Mouse (Mus musculus): ENCODE data around the gene Gnaq. TPM values are rescaled to one million over a fixed set of nuclear protein-coding genes. Genes with fewer than 3 reads are reported as not detected.

Gnaq gene
- polyA plus RNA-seq, 1 experiment from 2014 or later = 5.3 TPM

DNA sequence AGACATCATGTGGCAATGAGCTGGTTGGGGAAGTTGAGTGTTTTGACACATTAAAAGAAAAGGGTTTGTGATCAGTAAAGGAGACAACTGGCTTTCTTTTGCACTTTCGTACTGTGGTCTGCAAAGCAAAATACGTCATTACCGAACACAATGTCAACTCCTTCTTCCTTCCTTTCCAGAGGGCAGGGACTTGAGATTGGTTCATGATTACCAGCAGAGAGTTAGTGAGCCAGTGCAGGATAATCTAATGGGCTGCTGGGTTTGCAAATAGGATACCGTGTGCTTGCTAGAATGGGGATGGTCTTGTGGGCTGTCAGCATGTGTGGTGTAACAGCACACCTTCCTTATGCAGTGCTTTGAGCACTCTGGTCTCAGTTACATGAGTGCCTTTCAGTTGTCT, 8.1 kb downstream of the Gnaq start:
- no peak overlapping the region for H3K4me3 ChIP-seq (ENCODE audit: low read depth, low read length)
- H3K27me3 ChIP-seq (ENCODE audit: insufficient read depth, low read length) = no peaks in the 10 kb centered on the region
- TF ChIP-seq CTCF (IDR thresholded peaks at IDR 0.05; ENCODE audit: low read depth) = no peak
- TF ChIP-seq EP300 (IDR thresholded peaks at IDR 0.05; ENCODE audit: low read depth) = no peak
- no peaks in the 10 kb centered on the region; the same call in 1 of the 2 replicates for H3K36me3 ChIP-seq (replicated peaks; ENCODE audit: insufficient read depth, low read length)
- 28% methylated on average over 4 of the region's 4 CpGs for WGBS (ENCODE audit: insufficient replicate concordance)
- peak overlapping the region; percentile 64 for H3K27ac ChIP-seq (ENCODE audit: low read depth)
- H3K9ac ChIP-seq (replicated peaks) = no peak overlapping the region
- H3K4me1 ChIP-seq (ENCODE audit: insufficient read depth) = peaks cover 46% of the 10 kb centered on the region
- peak; percentile 53 for ATAC-seq
- peak overlapping the region; percentile 49 for H3K4me2 ChIP-seq (ENCODE audit: low read depth, low read length)
- no peak for DNase-seq
- no peaks in the 10 kb centered on the region for H3K9me3 ChIP-seq (ENCODE audit: low read length)

DNA sequence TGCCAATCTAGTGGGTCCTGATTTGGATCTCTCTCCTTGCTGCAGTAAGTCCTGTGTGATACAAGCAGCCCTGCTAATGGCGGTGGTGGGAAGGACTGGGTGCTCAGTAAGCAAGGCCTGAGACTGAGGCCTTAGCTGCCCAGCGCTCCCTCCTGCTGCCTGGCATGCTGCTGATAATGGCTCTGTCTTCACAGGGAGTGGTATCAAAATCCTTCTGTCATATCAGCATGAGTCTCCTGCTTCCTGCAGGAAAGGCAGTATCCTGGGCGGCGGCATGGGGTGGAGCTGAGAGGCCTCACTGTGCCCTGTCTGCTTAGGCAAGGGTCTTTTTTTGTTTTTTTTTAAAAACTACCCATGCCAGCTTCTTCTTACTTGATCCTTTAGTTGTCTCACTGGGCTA, 9.2 kb downstream of the Gnaq start:
- TF ChIP-seq CTCF (IDR thresholded peaks at IDR 0.05; ENCODE audit: low read depth) (no peak), EP300 (IDR thresholded peaks at IDR 0.05; ENCODE audit: low read depth) (peak; percentile 35; the same call in 1 of the 2 replicates)
- H3K4me2 ChIP-seq (ENCODE audit: low read depth, low read length) = peak overlapping the region; percentile 49
- H3K9ac ChIP-seq (replicated peaks) = no peak overlapping the region
- WGBS (ENCODE audit: insufficient replicate concordance) = 34% methylated on average over 4 of the region's 4 CpGs
- ATAC-seq (peak; percentile 60), DNase-seq (no peak)
- H3K4me1 ChIP-seq (ENCODE audit: insufficient read depth) = peaks cover 43% of the 10 kb centered on the region
- no peaks in the 10 kb centered on the region; the same call in 1 of the 2 replicates for H3K36me3 ChIP-seq (replicated peaks; ENCODE audit: insufficient read depth, low read length)
- H3K27ac ChIP-seq (ENCODE audit: low read depth) = peak overlapping the region; percentile 64
- no peaks in the 10 kb centered on the region for H3K27me3 ChIP-seq (ENCODE audit: insufficient read depth, low read length)
- H3K4me3 ChIP-seq (ENCODE audit: low read depth, low read length) = no peak overlapping the region
- no peaks in the 10 kb centered on the region for H3K9me3 ChIP-seq (ENCODE audit: low read length)

DNA sequence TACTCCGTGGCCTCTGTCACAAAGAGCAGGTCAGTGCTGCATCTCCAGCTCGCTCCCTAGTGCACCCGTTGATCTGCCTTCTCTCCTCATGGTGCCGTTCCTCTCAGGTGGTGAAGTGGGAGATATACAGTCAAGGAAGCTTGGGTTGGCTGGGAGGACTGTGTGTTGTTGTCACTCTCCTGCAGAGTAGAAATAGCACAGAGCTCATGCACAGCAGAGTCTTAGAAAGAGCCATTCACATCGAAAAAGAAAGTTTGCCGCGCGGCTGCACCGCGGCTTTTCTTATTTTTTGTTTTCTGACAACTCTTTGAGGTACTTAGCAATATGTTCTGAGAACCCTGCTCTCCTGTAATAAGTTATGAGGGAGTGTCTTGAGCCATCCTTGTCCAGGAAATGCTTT, 10.4 kb downstream of the Gnaq start:
- Histone ChIP-seq H3K36me3 (replicated peaks; ENCODE audit: insufficient read depth, low read length) (no peaks in the 10 kb centered on the region; the same call in 1 of the 2 replicates), H3K9ac (replicated peaks) (no peak overlapping the region), H3K27me3 (ENCODE audit: insufficient read depth, low read length) (no peaks in the 10 kb centered on the region), H3K4me1 (ENCODE audit: insufficient read depth) (peaks cover 41% of the 10 kb centered on the region), H3K4me2 (ENCODE audit: low read depth, low read length) (peak overlapping the region; percentile 40), H3K9me3 (ENCODE audit: low read length) (no peaks in the 10 kb centered on the region), H3K27ac (ENCODE audit: low read depth) (peak overlapping the region; percentile 57; the same call in 1 of the 2 replicates), H3K4me3 (ENCODE audit: low read depth, low read length) (no peak overlapping the region)
- no peak for TF ChIP-seq CTCF (IDR thresholded peaks at IDR 0.05; ENCODE audit: low read depth)
- no peak for TF ChIP-seq EP300 (IDR thresholded peaks at IDR 0.05; ENCODE audit: low read depth)
- 80% methylated on average over 10 of the region's 10 CpGs for WGBS (ENCODE audit: insufficient replicate concordance)
- ATAC-seq = no peak
- DNase-seq = no peak

DNA sequence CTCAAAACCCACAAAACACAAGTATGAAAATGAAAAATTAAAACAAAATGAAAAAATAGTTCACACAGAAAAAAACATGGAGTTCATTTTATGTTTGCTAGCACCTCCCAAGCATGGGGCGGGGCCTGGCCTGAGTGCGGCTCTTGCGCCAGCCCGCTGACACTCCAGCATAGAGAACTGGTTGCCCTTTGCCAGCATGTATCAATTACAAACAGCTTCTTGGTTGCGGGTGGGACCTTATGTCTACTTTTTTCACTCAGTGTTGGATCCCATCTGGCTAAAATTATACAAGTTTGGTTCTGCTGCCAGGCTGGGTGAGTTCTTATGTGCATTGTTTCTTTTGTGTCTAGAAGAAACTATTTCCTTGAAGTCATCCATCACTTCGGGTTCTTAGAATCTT, 14.8 kb downstream of the Gnaq start:
- H3K4me3 ChIP-seq (ENCODE audit: low read depth, low read length) = no peak overlapping the region
- H3K4me2 ChIP-seq (ENCODE audit: low read depth, low read length) = no peak overlapping the region
- H3K27ac ChIP-seq (ENCODE audit: low read depth) = no peak overlapping the region
- no peaks in the 10 kb centered on the region; the same call in 1 of the 2 replicates for H3K36me3 ChIP-seq (replicated peaks; ENCODE audit: insufficient read depth, low read length)
- no peaks in the 10 kb centered on the region for H3K27me3 ChIP-seq (ENCODE audit: insufficient read depth, low read length)
- H3K4me1 ChIP-seq (ENCODE audit: insufficient read depth) = peaks cover 17% of the 10 kb centered on the region
- DNase-seq (no peak), ATAC-seq (no peak)
- WGBS (ENCODE audit: insufficient replicate concordance) = 85% methylated on average over 6 of the region's 6 CpGs
- H3K9me3 ChIP-seq (ENCODE audit: low read length) = no peaks in the 10 kb centered on the region
- no peak overlapping the region for H3K9ac ChIP-seq (replicated peaks)
- TF ChIP-seq CTCF (IDR thresholded peaks at IDR 0.05; ENCODE audit: low read depth) (no peak), EP300 (IDR thresholded peaks at IDR 0.05; ENCODE audit: low read depth) (no peak)

DNA sequence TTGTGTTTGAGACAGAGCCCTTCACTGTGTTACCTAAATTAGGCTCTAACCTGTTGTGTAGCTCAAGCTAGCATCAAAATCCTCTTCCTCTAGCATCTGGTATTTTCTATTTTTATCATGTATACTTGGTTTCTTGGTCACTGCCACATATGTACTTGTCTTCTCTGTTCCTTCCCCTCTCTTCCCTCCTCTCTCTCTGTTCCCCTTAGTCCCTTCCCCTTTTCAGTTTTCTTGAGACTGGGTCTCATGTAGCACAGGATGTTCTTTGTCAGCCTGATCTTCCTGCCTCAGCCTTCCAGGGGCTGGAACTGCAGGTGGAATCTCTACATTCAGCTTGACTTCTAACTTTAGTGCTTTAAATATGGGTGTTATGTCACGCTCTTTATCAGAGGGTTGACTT, 16.5 kb downstream of the Gnaq start:
- H3K9me3 ChIP-seq (ENCODE audit: low read length) = no peaks in the 10 kb centered on the region
- H3K27me3 ChIP-seq (ENCODE audit: insufficient read depth, low read length) = no peaks in the 10 kb centered on the region
- peaks cover 10% of the 10 kb centered on the region for H3K4me1 ChIP-seq (ENCODE audit: insufficient read depth)
- H3K27ac ChIP-seq (ENCODE audit: low read depth) = peak overlapping the region; percentile 22; the same call in 1 of the 2 replicates
- 62% methylated on average over 1 of the region's 1 CpGs for WGBS (ENCODE audit: insufficient replicate concordance)
- no peak overlapping the region for H3K4me2 ChIP-seq (ENCODE audit: low read depth, low read length)
- H3K9ac ChIP-seq (replicated peaks) = no peak overlapping the region
- ATAC-seq (no peak), DNase-seq (no peak)
- H3K4me3 ChIP-seq (ENCODE audit: low read depth, low read length) = no peak overlapping the region
- TF ChIP-seq CTCF (IDR thresholded peaks at IDR 0.05; ENCODE audit: low read depth) = no peak
- no peak for TF ChIP-seq EP300 (IDR thresholded peaks at IDR 0.05; ENCODE audit: low read depth)
- H3K36me3 ChIP-seq (replicated peaks; ENCODE audit: insufficient read depth, low read length) = no peaks in the 10 kb centered on the region

DNA sequence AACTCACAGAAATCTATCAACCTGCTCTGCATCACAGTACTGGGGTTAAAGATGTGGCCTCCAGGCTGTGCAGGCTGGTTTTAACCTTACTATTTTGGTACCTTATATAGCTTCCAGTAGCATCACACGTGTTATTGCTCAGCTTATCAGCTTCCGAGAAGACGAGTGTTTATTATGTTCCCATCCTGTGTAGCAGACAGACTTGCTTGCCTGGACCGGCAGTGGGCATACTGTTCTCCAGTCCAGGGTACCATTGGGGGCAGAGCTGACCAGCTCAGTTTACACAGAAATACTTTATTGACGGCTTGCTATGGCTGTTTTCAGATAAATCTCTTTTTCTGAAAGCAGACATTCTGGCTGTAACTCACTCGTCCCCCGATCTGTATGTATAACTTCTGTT, 17.7 kb downstream of the Gnaq start:
- Histone ChIP-seq H3K27ac (ENCODE audit: low read depth) (no peak overlapping the region), H3K9me3 (ENCODE audit: low read length) (no peaks in the 10 kb centered on the region), H3K27me3 (ENCODE audit: insufficient read depth, low read length) (no peaks in the 10 kb centered on the region), H3K36me3 (replicated peaks; ENCODE audit: insufficient read depth, low read length) (no peaks in the 10 kb centered on the region), H3K4me2 (ENCODE audit: low read depth, low read length) (no peak overlapping the region), H3K9ac (replicated peaks) (no peak overlapping the region), H3K4me3 (ENCODE audit: low read depth, low read length) (no peak overlapping the region), H3K4me1 (ENCODE audit: insufficient read depth) (peaks cover 10% of the 10 kb centered on the region)
- ATAC-seq = no peak
- no peak for TF ChIP-seq CTCF (IDR thresholded peaks at IDR 0.05; ENCODE audit: low read depth)
- no peak for TF ChIP-seq EP300 (IDR thresholded peaks at IDR 0.05; ENCODE audit: low read depth)
- 64% methylated on average over 7 of the region's 7 CpGs for WGBS (ENCODE audit: insufficient replicate concordance)
- no peak for DNase-seq

DNA sequence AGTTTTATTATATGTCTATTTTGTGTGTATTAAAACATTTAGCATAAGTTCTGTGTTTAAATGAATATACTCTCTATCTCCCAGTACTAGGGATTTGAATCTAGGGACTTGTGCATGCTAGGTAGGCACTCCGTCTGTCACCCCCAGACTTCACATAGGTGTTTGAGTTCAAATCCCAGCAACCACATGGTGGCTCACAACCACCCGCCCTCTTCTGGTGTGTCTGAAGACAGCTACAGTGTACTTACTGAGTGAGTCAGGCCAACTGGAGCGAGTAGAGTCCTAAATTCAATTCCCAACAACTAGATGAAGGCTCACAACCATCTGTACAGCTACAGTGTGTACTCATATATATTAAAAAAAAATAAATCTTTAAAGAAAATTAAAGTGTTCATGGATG, 21.2 kb downstream of the Gnaq start:
- no peak for ATAC-seq
- 72% methylated on average over 3 of the region's 3 CpGs for WGBS (ENCODE audit: insufficient replicate concordance)
- no peaks in the 10 kb centered on the region for H3K9me3 ChIP-seq (ENCODE audit: low read length)
- peaks cover 5% of the 10 kb centered on the region for H3K4me1 ChIP-seq (ENCODE audit: insufficient read depth)
- H3K9ac ChIP-seq (replicated peaks) = no peak overlapping the region
- no peak overlapping the region for H3K4me2 ChIP-seq (ENCODE audit: low read depth, low read length)
- H3K27me3 ChIP-seq (ENCODE audit: insufficient read depth, low read length) = no peaks in the 10 kb centered on the region
- H3K27ac ChIP-seq (ENCODE audit: low read depth) = no peak overlapping the region
- H3K4me3 ChIP-seq (ENCODE audit: low read depth, low read length) = no peak overlapping the region
- H3K36me3 ChIP-seq (replicated peaks; ENCODE audit: insufficient read depth, low read length) = no peaks in the 10 kb centered on the region
- TF ChIP-seq CTCF (IDR thresholded peaks at IDR 0.05; ENCODE audit: low read depth) = no peak
- no peak for TF ChIP-seq EP300 (IDR thresholded peaks at IDR 0.05; ENCODE audit: low read depth)
- no peak for DNase-seq
